Mouse (Mus musculus) hindbrain, embryonic 11.5 days (tissue): ENCODE measurements around the gene Ankfn1. TPM values are rescaled to one million over a fixed set of nuclear protein-coding genes. Genes with fewer than 3 reads are reported as not detected.

Source experiments
- ATAC-seq: fragments of 200-750 bp; cut with Nextera tagmentation; 2 replicates; pipeline ENCODE4 v1.8.0; 2017; ENCODE audit warnings: mild to moderate bottlenecking, moderate TSS enrichment, moderate library complexity; ENCODE audit not compliant: low FRiP score
- DNase-seq: peaks from one replicate; pipeline ENCODE4 v3.0.0-alpha.2; 2015; ENCODE audit warnings: low spot score
- H3K27ac ChIP-seq: fragments of 300-500 bp; sonication (generic); 2 replicates; pipeline ENCODE4 v1.5.1; 2014; ENCODE audit warnings: mild to moderate bottlenecking, low read depth, low read length
- H3K27me3 ChIP-seq: fragments of 300-500 bp; sonication (generic); 2 replicates; pipeline ENCODE4 v1.6.1; 2014; ENCODE audit warnings: mild to moderate bottlenecking, low read length, moderate library complexity, mixed read lengths; ENCODE audit not compliant: control insufficient read depth, insufficient read depth
- H3K36me3 ChIP-seq: fragments of 300-500 bp; sonication (generic); 2 replicates; pipeline ENCODE4 v1.6.1; 2014; ENCODE audit warnings: mild to moderate bottlenecking, low read length, moderate library complexity, mixed read lengths; ENCODE audit not compliant: control insufficient read depth, insufficient read depth
- H3K4me1 ChIP-seq: fragments of 300-500 bp; sonication (generic); replicated peaks from 2 replicates; pipeline ENCODE4 v1.6.1; 2014; ENCODE audit warnings: low read length, mixed read lengths; ENCODE audit not compliant: control insufficient read depth, insufficient read depth
- H3K4me2 ChIP-seq: fragments of 300-500 bp; sonication (generic); replicated peaks from 2 replicates; pipeline ENCODE4 v1.6.1; 2014; ENCODE audit warnings: mild to moderate bottlenecking, low read depth, low read length
- H3K4me3 ChIP-seq: fragments of 300-500 bp; sonication (generic); 2 replicates; pipeline ENCODE4 v1.5.1; 2014; ENCODE audit warnings: low read depth, low read length
- H3K9ac ChIP-seq: fragments of 300-500 bp; sonication (generic); 2 replicates; pipeline ENCODE4 v1.6.1; 2014; ENCODE audit warnings: low read depth, low read length
- H3K9me3 ChIP-seq: fragments of 300-500 bp; sonication (generic); 2 replicates; pipeline ENCODE4 v1.6.1; 2016; ENCODE audit warnings: low read length; ENCODE audit not compliant: control insufficient read depth
- WGBS: fragments of 180-500 bp; shearing (Covaris S2); extraction: QIAGEN DNeasy Blood & Tissue Kit; methylation state at CpG from one replicate; pipeline ENCODE4 v1.1.7; 2014; 5-methylcytosine and 5-hydroxymethylcytosine counted together
- polyA plus RNA-seq: library from polyadenylated mRNA; unstranded; fragments of >200 nt; fragmentation: Nextera tagmentation; extraction: Ambion mirVana; gene quantifications from 2 replicates; pipeline ENCODE4 v1.2.1, GENCODE M21; 2014

Ankfn1 gene
- polyA plus RNA-seq, 1 experiment from 2014 or later: 2.1 TPM

GRCm38 (mm10) chr11:89659048-89659447, 118.4 kb downstream of the Ankfn1 start:
- Histone ChIP-seq H3K9ac (no peak overlapping the region), H3K27ac (no peak overlapping the region), H3K9me3 (no peaks in the 10 kb centered on the region), H3K4me2 (no peak overlapping the region), H3K4me3 (no peak overlapping the region), H3K36me3 (no peaks in the 10 kb centered on the region), H3K27me3 (no peaks in the 10 kb centered on the region), H3K4me1 (no peaks in the 10 kb centered on the region)
- 85% methylated on average over 3 of the region's 3 CpGs for WGBS
- ATAC-seq (no peak), DNase-seq (no peak)

GRCm38 (mm10) chr11:89656556-89656955, 120.9 kb downstream of the Ankfn1 start:
- no peak for ATAC-seq
- Histone ChIP-seq H3K4me1 (no peaks in the 10 kb centered on the region), H3K9ac (no peak overlapping the region), H3K9me3 (no peaks in the 10 kb centered on the region), H3K27ac (no peak overlapping the region), H3K4me3 (no peak overlapping the region), H3K27me3 (no peaks in the 10 kb centered on the region), H3K36me3 (no peaks in the 10 kb centered on the region), H3K4me2 (no peak overlapping the region)
- DNase-seq: no peak

- H3K9me3 ChIP-seq: no peaks in the 10 kb centered on the region
- no peak overlapping the region for H3K4me2 ChIP-seq
- WGBS: 42% methylated on average over 1 of the region's 1 CpGs
- DNase-seq: no peak
- no peaks in the 10 kb centered on the region for H3K4me1 ChIP-seq
- no peak overlapping the region for H3K27ac ChIP-seq
- H3K9ac ChIP-seq: no peak overlapping the region
- H3K4me3 ChIP-seq: no peak overlapping the region
- ATAC-seq: no peak
- H3K36me3 ChIP-seq: no peaks in the 10 kb centered on the region
- H3K27me3 ChIP-seq: no peaks in the 10 kb centered on the region
Measured at GRCm38 (mm10) chr11:89635740-89636139, 141.7 kb downstream of the Ankfn1 start.

GRCm38 (mm10) chr11:89631315-89631714, 146.1 kb downstream of the Ankfn1 start:
- DNase-seq (no peak), ATAC-seq (no peak)
- H3K4me2 ChIP-seq: no peak overlapping the region
- H3K9me3 ChIP-seq: no peaks in the 10 kb centered on the region
- H3K9ac ChIP-seq: no peak overlapping the region
- no peaks in the 10 kb centered on the region for H3K4me1 ChIP-seq
- H3K4me3 ChIP-seq: no peak overlapping the region
- H3K36me3 ChIP-seq: no peaks in the 10 kb centered on the region
- H3K27me3 ChIP-seq: no peaks in the 10 kb centered on the region
- H3K27ac ChIP-seq: no peak overlapping the region
- WGBS: 78% methylated on average over 2 of the region's 2 CpGs

- Histone ChIP-seq H3K4me3 (no peak overlapping the region), H3K9me3 (no peaks in the 10 kb centered on the region), H3K9ac (no peak overlapping the region), H3K27ac (no peak overlapping the region), H3K4me1 (no peaks in the 10 kb centered on the region), H3K27me3 (no peaks in the 10 kb centered on the region), H3K36me3 (no peaks in the 10 kb centered on the region), H3K4me2 (no peak overlapping the region)
- WGBS: 92% methylated on average over 6 of the region's 6 CpGs
- ATAC-seq (no peak), DNase-seq (no peak)
Measured at GRCm38 (mm10) chr11:89628562-89628961, 148.9 kb downstream of the Ankfn1 start.

GRCm38 (mm10) chr11:89627232-89627631, 150.2 kb downstream of the Ankfn1 start:
- Histone ChIP-seq H3K9me3 (no peaks in the 10 kb centered on the region), H3K27ac (no peak overlapping the region), H3K9ac (no peak overlapping the region), H3K36me3 (no peaks in the 10 kb centered on the region), H3K27me3 (no peaks in the 10 kb centered on the region), H3K4me3 (no peak overlapping the region), H3K4me2 (no peak overlapping the region), H3K4me1 (no peaks in the 10 kb centered on the region)
- ATAC-seq (no peak), DNase-seq (no peak)

GRCm38 (mm10) chr11:89623698-89624445, 153.6 kb downstream of the Ankfn1 start:
- H3K36me3 ChIP-seq: no peaks in the 10 kb centered on the region
- H3K9me3 ChIP-seq: no peaks in the 10 kb centered on the region
- no peaks in the 10 kb centered on the region for H3K4me1 ChIP-seq
- no peak overlapping the region for H3K4me3 ChIP-seq
- H3K4me2 ChIP-seq: no peak overlapping the region
- no peak overlapping the region for H3K27ac ChIP-seq
- DNase-seq (no peak), ATAC-seq (no peak)
- 68% methylated on average over 13 of the region's 13 CpGs for WGBS
- H3K9ac ChIP-seq: no peak overlapping the region
- H3K27me3 ChIP-seq: no peaks in the 10 kb centered on the region

- H3K27ac ChIP-seq: no peak overlapping the region
- no peaks in the 10 kb centered on the region for H3K36me3 ChIP-seq
- no peak for ATAC-seq
- H3K9me3 ChIP-seq: no peaks in the 10 kb centered on the region
- no peaks in the 10 kb centered on the region for H3K27me3 ChIP-seq
- H3K4me2 ChIP-seq: no peak overlapping the region
- no peak overlapping the region for H3K4me3 ChIP-seq
- H3K4me1 ChIP-seq: no peaks in the 10 kb centered on the region
- no peak for DNase-seq
- H3K9ac ChIP-seq: no peak overlapping the region
Measured at GRCm38 (mm10) chr11:89619955-89620354, 157.5 kb downstream of the Ankfn1 start.

- DNase-seq (no peak), ATAC-seq (no peak)
- no peaks in the 10 kb centered on the region for H3K4me1 ChIP-seq
- H3K36me3 ChIP-seq: no peaks in the 10 kb centered on the region
- no peak overlapping the region for H3K27ac ChIP-seq
- no peaks in the 10 kb centered on the region for H3K9me3 ChIP-seq
- H3K4me3 ChIP-seq: no peak overlapping the region
- H3K27me3 ChIP-seq: no peaks in the 10 kb centered on the region
- WGBS: 85% methylated on average over 2 of the region's 2 CpGs
- H3K9ac ChIP-seq: no peak overlapping the region
- no peak overlapping the region for H3K4me2 ChIP-seq
Measured at GRCm38 (mm10) chr11:89615806-89616205, 161.6 kb downstream of the Ankfn1 start.
